Mouse (Mus musculus) cerebellum, postnatal 25 days (tissue): ENCODE results near the gene Ildr2.

Experiments
- DNase-seq, 2 experiments: peaks; one replicate each; pipeline ENCODE4 v3.0.0; 2021; ENCODE audit warnings: mixed read lengths in 2 of 2

Ildr2 gene

GRCm38 (mm10) chr1:166284390-166284789 lies 30.5 kb downstream of the Ildr2 start:
- DNase-seq: peak in 1 of 2 experiments; percentile 38

DNA sequence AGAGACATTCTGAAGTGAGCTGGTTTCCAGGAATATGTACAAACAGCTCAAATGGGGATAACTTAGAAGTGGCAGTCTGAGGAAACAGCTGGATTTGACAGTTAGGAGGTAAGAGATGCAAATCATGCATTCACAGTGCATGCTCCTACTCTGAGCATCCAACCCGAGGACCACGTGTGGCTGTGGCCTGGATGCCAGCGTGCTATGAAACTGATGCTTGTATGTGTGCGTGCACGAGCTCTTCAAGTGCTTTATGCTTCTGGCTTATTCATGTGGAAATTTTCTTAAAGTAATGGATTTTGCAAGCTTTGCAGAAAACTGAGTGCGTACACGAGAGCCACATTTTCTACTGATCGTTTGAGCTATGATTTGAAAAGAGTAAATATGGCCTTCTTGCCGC lies 32.3 kb downstream of the Ildr2 start:
- no peak for DNase-seq

- no peak for DNase-seq
Measured at GRCm38 (mm10) chr1:166290562-166290961, 36.6 kb downstream of the Ildr2 start.

- DNase-seq: no peak
Measured at GRCm38 (mm10) chr1:166293086-166293485, 39.1 kb downstream of the Ildr2 start.

DNA sequence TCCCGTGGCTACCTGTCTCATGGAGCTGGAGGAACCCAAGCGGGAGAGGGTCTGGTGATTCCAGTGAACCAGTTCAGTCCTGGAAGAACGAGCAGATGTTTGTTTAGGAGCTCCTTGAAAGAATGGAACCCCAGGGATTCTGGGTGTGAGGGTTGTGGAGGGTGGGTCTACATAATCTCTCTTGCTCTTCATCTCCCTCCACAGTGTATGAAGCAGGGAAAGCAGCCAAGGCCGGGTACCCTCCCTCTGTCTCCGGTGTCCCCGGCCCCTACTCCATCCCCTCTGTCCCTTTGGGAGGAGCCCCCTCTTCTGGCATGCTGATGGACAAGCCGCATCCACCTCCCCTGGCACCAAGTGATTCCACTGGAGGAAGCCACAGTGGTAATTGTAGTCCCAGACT lies 41.6 kb downstream of the Ildr2 start:
- DNase-seq: no peak

DNA sequence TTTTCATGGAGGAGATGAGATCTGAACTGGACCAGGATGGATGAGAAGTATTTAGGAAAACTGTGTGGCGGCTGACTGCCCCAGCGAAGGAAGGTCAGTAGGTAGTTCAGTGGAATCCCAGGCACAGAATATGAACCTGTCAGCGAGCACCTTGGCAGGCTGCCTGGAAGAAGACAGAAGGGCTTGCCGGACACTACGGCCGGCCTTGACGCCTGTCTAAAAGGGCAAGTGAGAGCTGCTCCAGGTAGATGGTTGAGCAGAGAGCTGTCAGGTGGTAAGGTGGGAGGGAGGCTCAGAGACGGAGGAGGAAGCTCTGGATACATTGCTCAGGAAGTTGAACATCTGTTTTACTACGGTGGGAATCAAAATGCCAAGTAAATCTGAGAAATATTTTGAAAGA lies 42.4 kb downstream of the Ildr2 start:
- peak; percentile 55 to 77 for DNase-seq

DNA sequence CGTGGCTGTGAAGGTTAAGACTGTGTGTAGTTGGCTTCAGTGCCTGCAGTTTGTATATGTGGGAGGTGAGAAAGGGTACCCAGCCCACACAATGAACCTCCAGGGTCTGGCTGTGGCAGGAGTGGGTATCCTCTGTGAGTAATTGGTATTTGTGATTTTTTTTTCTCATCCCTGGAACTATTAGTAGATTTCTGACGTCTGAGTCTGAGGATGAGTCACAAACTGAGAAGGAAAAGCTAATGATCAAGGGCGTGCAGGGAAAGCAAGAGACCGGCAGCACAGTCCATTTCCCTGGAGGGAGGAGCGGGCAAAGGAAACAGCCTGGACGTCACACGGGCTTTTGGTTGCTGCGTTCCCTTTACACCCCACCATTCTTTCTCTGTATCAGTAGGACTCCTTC lies 43.0 kb downstream of the Ildr2 start:
- no peak for DNase-seq

- no peak for DNase-seq
Measured at GRCm38 (mm10) chr1:166297499-166298111, 43.7 kb downstream of the Ildr2 start.

GRCm38 (mm10) chr1:166298884-166299283 lies 44.9 kb downstream of the Ildr2 start:
- no peak for DNase-seq

GRCm38 (mm10) chr1:166299821-166300220 lies 45.9 kb downstream of the Ildr2 start:
- no peak for DNase-seq

GRCm38 (mm10) chr1:166300526-166300925 lies 46.6 kb downstream of the Ildr2 start:
- DNase-seq: no peak

DNA sequence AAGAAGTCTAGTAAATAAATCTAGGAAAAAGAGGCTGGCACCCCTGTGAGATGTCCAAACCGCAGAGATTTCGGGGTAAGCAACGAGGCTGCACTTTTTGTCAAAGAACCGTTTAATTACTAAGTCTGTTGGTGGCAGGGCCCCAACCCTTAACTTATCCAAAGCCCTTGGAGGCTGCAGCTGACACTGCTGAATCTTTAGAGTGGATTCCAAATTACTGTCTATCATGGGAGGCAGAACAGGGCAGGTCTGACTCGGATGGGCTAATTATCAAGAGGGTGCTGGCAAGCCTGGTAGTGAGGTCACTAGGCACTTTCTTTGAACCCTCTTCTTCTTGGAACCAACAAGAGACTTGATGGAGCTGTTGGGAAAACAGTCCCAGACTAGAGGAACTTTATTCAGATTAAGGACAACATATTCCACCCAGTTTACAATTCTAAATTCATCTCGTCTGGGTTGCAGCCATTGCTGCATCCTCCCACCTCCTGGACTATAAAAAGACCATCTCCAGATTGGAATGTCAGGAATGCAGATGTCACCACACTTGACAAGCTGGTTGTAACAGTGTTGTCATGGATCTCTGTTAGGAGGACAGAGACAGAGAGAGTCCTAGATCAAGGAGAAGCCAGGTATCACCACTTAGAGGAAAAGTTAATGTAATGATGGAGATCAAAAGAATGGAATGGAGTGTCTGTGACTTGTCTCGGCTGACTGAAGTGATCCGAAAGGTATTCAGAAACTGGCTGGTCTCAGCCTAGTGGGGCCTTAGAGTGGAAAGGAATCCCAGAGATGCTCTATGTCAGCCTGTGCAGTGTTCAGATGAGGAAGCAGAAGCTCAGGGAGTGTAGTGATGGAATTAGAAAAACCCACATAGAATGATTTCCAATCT lies 50.7 kb downstream of the Ildr2 start:
- DNase-seq: no peak

DNA sequence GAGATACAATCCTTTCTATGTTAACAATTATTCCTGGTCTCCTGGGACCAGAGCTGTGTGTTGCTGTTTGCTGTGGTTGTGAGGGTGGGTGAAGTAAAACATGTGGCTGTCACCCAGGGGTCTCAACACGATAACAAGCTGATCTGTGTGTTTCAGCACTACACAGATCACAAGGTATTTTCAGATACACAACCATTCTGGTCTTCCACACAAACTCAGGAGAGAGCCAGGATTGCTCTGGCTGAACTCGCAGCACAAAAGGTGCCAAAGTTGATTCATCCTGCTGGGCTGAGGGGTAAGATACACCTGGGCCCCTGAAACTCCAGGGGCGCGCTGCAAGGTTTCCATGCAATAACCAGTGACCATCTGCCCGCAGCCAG lies 54.5 kb downstream of the Ildr2 start:
- no peak for DNase-seq

- DNase-seq: peak; percentile 55 to 73
Measured at GRCm38 (mm10) chr1:166308851-166309715, 55.1 kb downstream of the Ildr2 start.

GRCm38 (mm10) chr1:166311151-166311550 lies 57.2 kb downstream of the Ildr2 start:
- no peak for DNase-seq

GRCm38 (mm10) chr1:166313637-166314036 lies 59.7 kb downstream of the Ildr2 start:
- DNase-seq: peak; percentile 50 to 58

GRCm38 (mm10) chr1:166315706-166316105 lies 61.8 kb downstream of the Ildr2 start:
- peak; percentile 22 to 31 for DNase-seq

DNA sequence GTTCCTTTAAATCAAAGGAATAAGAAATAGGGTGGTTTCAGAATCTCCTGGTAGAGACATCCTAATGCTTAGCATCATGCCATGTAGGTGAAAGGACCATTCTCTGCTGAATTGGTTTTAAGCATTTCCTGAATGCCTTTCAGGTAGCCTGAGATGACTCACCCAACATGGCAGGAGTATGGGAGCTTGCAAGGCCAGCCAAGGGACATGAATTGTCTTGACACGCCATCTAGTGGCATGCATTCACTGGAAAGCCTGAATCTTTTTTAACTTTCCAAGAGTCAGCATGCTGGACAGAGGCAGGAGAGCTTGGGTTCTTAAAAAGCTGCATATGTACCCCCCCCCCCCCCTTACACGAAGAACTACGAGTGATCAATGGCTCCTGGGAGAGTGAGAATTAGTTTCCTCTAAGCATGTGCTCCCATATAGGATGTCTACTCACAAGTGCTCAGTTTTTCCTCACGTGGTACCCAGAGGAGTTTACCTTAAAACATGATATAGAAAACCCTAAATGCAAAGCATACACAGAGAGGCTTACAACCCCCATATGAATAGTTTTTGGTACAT lies 65.3 kb downstream of the Ildr2 start:
- DNase-seq: peak; percentile 59 to 81

DNA sequence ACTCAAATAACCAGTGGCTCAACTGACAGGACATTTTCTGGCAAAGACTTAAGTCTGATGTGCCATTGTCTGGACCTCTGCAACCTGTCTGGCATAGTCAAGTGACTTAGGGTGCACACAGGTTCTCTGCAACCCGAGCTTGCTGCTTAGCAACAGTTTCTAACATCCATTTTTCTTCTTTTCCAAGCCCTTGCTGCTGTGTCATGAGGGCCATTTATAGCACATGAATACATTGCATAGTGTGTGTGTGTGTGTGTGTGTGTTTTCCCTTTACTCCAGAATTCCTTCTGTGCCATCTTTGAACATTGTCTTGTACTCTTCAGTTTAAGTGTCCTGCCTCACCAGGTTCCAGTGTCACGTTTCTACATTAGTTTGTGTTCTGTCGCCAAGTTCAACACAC lies 72.5 kb downstream of the Ildr2 start:
- no peak for DNase-seq

DNA sequence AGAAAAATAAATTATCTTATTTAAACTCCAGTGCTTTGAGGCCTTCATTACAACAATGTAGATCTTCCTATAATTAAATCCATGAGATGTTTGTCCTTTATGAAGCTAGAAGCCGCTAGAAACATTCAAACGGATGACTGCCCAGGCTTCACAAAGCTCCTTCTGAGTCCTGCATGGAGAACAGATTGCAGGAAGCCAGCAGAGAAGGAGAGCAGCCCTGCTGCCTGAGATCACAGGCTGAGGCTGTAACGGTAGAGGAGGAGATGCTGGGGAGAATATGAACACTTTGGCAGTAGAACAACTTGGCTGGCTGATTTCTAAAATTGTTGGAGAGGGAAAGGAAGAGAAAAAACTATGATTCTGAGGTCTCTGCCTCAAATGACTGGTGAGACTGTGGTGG lies 76.8 kb downstream of the Ildr2 start:
- DNase-seq: peak; percentile 19 to 41

GRCm38 (mm10) chr1:166339110-166339509 lies 85.2 kb downstream of the Ildr2 start:
- no peak for DNase-seq

GRCm38 (mm10) chr1:166342060-166342459 lies 88.1 kb downstream of the Ildr2 start:
- no peak for DNase-seq

DNA sequence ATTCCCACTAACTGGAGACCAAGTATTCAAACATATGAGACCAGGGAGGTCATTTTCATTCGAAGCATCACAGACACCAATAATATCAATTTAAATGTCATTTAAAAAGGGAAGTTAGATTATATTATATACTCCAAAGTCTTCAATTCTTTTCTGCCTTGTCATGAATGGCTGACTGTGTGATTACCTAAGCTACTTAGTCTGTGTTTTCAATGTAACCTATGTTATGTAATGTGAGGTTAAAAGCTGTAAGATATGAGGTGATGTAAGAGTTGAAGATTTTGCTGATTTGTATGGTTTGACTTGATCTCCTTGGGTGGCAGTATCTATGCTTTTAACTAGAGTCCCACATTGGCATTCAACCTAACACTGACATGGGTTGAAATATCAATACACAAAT lies 88.6 kb downstream of the Ildr2 start:
- no peak for DNase-seq
